Mouse (Mus musculus) hindbrain, embryonic 15.5 days (tissue): ENCODE measurements at regions not wholly inside any gene's neighbourhood (a gene's known extent, or its start where the extent isn't known, plus 50 kb on each side); places are given as distances from the start of the nearest gene placed in this dataset.

Experiments used
- ATAC-seq: fragments of 200-750 bp; cut with Nextera tagmentation; 2 replicates; pipeline ENCODE4 v1.8.0; 2017; ENCODE audit warnings: low read depth, moderate number of reproducible peaks, moderate TSS enrichment; ENCODE audit not compliant: low FRiP score
- H3K27ac ChIP-seq: fragments of 300-500 bp; sonication (generic); replicated peaks from 2 replicates; pipeline ENCODE4 v1.5.1; 2015; ENCODE audit warnings: mild to moderate bottlenecking, inconsistent platforms
- H3K27me3 ChIP-seq: fragments of 300-500 bp; sonication (generic); 2 replicates; pipeline ENCODE4 v1.6.1; 2015; ENCODE audit warnings: control low read depth, inconsistent platforms
- H3K36me3 ChIP-seq: fragments of 300-500 bp; sonication (generic); 2 replicates; pipeline ENCODE4 v1.6.1; 2015; ENCODE audit warnings: control low read depth, inconsistent platforms
- H3K4me1 ChIP-seq: fragments of 300-500 bp; sonication (generic); replicated peaks from 2 replicates; pipeline ENCODE4 v1.6.1; 2015; ENCODE audit warnings: control low read depth, inconsistent platforms
- H3K4me2 ChIP-seq: fragments of 300-500 bp; sonication (generic); 2 replicates; pipeline ENCODE4 v1.6.1; 2015; ENCODE audit warnings: moderate library complexity, mild to moderate bottlenecking, inconsistent platforms
- H3K4me3 ChIP-seq: fragments of 300-500 bp; sonication (generic); 2 replicates; pipeline ENCODE4 v1.5.1; 2015; ENCODE audit warnings: mild to moderate bottlenecking, inconsistent platforms
- H3K9ac ChIP-seq: fragments of 300-500 bp; sonication (generic); 2 replicates; pipeline ENCODE4 v1.6.1; 2015; ENCODE audit warnings: inconsistent platforms
- H3K9me3 ChIP-seq: fragments of 300-500 bp; sonication (generic); 2 replicates; pipeline ENCODE4 v1.6.1; 2016; ENCODE audit warnings: control low read depth, inconsistent platforms
- WGBS: fragments of 180-500 bp; shearing (Covaris S2); methylation state at CpG from one replicate; pipeline ENCODE4 v1.1.7; 2015; 5-methylcytosine and 5-hydroxymethylcytosine counted together

DNA sequence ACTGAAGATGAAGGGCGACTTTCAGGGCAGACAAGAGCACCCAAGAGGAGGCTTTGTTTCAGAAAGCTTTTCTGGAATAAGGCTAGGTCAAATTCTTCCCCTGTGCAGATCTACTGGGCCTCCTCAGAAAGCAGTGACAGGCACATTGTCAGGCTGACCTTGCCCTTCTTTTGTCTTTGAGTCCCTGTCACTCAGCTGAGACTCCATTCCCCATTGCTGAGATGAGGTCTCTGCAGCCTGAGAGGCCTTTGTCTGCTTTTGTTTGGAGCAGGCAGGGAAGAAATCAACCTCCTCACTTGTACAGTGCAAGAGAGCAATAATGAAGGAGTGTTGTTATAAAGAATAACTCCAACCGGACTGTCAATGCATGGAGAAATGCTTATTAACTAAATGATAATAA is 327.4 kb downstream of the Cmpk2 start:
- Histone ChIP-seq H3K27me3 (no peaks in the 10 kb centered on the region), H3K27ac (no peak overlapping the region), H3K4me3 (no peak overlapping the region), H3K9me3 (no peaks in the 10 kb centered on the region), H3K4me1 (peaks cover 5% of the 10 kb centered on the region; the same call in 1 of the 2 replicates), H3K4me2 (no peak overlapping the region), H3K9ac (no peak overlapping the region), H3K36me3 (no peaks in the 10 kb centered on the region)
- 28% methylated on average over 2 of the region's 2 CpGs for WGBS
- no peak for ATAC-seq

DNA sequence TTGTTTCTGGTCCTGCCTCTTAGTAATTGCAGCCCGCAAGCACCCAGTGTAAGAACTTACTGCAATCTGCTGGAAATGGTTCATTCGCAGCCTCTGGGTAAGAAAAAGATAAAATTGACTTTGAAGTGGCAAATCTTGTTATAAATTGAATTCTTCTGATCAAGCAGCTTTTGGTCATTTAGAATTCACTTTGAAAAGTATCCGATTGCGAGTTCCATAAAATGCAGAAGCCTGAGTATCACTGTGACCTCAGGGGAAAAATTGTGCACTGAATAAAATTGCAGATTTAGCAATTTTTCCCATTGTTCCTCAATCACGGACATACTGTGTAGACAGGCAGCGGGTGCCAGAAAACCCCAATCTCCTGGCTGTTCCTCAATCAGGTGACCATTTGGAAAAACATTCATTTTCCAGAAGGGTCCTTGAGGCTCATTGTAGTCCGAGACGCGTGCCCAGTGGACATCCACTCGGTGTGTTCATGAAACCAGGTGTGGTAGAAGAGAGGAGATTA is 320.4 kb downstream of the Cmpk2 start:
- ATAC-seq = no peak
- 80% methylated on average over 10 of the region's 10 CpGs for WGBS
- no peak overlapping the region for H3K9ac ChIP-seq
- no peak overlapping the region for H3K27ac ChIP-seq
- H3K4me1 ChIP-seq = no peaks in the 10 kb centered on the region
- no peaks in the 10 kb centered on the region for H3K9me3 ChIP-seq
- H3K36me3 ChIP-seq = no peaks in the 10 kb centered on the region
- no peaks in the 10 kb centered on the region for H3K27me3 ChIP-seq
- no peak overlapping the region for H3K4me2 ChIP-seq
- no peak overlapping the region for H3K4me3 ChIP-seq

DNA sequence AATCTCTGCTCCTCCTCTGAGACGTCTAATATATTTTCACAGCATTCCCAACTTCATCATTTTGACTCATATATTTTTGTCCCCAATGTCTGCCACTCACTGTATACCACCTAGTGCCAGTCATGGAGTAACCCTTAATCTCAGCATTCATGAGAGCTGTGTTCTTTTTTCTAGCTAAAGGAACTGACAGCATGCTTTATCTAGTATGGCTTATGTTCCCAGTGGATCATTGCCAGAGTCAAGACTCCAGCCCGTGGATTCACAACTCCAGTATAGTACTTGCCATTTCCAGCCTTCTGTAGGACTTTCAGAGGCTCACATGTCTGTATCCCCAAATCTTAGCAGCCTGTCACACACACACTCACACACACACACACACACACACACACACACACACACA is 316.5 kb downstream of the Cmpk2 start:
- Histone ChIP-seq H3K9me3 (no peaks in the 10 kb centered on the region), H3K4me1 (no peaks in the 10 kb centered on the region), H3K27me3 (no peaks in the 10 kb centered on the region), H3K4me2 (no peak overlapping the region), H3K9ac (no peak overlapping the region), H3K4me3 (no peak overlapping the region), H3K27ac (no peak overlapping the region), H3K36me3 (no peaks in the 10 kb centered on the region)
- no peak for ATAC-seq
- 71% methylated on average over 2 of the region's 2 CpGs for WGBS

DNA sequence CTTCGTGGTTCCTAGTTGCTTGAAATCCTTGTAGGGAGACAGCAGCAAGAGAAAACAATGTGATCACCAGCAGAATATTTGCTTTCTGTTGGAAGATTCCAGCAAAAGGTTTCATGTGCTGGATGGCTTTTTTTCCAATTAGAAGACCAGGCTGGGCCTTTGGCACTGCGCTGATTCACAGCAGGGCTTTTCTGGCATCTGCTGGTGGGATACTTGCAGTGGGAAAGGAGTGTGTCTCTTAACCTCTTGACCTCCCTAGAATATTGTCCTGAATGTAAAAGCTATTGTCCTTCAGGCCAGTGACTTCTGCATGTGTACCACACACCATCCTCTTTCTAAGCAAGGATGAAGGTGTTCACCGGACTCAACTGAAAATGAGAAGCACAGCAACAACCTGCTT is 315.4 kb downstream of the Cmpk2 start:
- Histone ChIP-seq H3K9ac (no peak overlapping the region), H3K27ac (no peak overlapping the region), H3K36me3 (no peaks in the 10 kb centered on the region), H3K27me3 (no peaks in the 10 kb centered on the region), H3K4me3 (no peak overlapping the region), H3K9me3 (no peaks in the 10 kb centered on the region), H3K4me1 (no peaks in the 10 kb centered on the region), H3K4me2 (no peak overlapping the region)
- no peak for ATAC-seq
- WGBS = 81% methylated on average over 3 of the region's 3 CpGs

DNA sequence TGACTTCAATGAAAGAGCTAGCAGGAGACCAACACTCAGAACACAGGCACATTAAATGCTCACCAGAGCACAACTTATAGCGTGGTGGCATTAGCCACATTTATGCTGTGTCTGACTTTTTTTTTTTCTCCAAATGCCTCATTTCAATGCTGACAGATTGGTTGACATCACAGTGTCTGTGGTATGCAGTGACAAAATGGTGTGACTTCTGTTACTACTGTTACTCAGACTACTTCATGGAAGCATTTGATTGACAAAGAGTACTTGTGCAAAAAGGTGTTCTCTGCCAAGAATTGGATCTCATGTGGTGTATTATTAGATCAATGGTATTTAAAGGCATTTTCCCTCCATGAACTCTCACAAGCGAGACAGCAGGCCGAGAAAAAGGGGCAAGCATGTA is 314.8 kb downstream of the Cmpk2 start:
- WGBS = 59% methylated on average over 3 of the region's 3 CpGs
- no peak for ATAC-seq
- Histone ChIP-seq H3K9me3 (no peaks in the 10 kb centered on the region), H3K4me2 (no peak overlapping the region), H3K4me1 (no peaks in the 10 kb centered on the region), H3K4me3 (no peak overlapping the region), H3K36me3 (no peaks in the 10 kb centered on the region), H3K9ac (no peak overlapping the region), H3K27me3 (no peaks in the 10 kb centered on the region), H3K27ac (no peak overlapping the region)

DNA sequence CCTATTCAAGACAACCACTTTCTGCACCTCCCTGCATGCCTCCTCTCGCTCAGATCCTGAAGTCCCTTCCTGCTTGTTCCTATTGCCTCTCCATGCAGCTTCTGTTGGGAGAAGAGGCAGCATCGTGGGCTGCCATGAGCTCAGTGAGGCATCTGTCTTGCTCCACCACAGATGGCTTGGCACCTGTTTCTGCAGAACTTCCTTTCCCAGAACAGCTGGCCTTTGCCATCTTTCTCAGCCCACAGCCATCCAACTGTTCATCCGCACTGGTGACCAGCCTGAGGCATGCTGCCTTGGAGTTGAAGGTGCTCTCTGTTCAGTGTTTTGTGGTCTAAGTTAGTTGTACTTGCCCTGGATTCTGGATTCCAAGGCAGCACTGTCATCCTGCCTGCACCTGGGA is 312.5 kb downstream of the Cmpk2 start:
- no peak for ATAC-seq
- no peak overlapping the region for H3K9ac ChIP-seq
- WGBS = 57% methylated on average over 3 of the region's 3 CpGs

DNA sequence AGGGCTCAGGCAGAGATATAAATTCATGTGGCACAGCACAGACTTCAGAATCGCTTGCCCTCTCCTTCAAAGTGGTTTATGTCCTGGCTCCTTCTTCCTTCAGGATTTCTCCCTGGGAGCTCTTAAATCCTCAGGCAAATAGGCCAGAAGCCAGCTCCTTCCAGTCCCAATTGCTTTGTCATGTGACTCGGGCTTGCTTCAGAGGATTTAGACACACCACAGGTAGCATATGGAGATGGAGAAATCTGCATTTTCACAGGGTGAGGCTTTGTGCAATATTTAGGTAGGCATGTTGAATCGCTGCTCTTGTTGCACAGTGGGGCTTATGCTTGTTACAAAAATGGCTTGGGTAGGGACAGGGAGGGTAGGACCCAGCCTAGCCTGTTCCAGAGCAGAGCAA is 309.8 kb downstream of the Cmpk2 start:
- Histone ChIP-seq H3K4me2 (no peak overlapping the region), H3K36me3 (no peaks in the 10 kb centered on the region), H3K9ac (no peak overlapping the region), H3K4me3 (no peak overlapping the region), H3K27ac (no peak overlapping the region), H3K9me3 (no peaks in the 10 kb centered on the region), H3K4me1 (no peaks in the 10 kb centered on the region; the same call in 1 of the 2 replicates), H3K27me3 (no peaks in the 10 kb centered on the region)
- WGBS = 42% methylated on average over 3 of the region's 3 CpGs
- no peak for ATAC-seq

More for the DNA sequence above, 312.5 kb downstream of the Cmpk2 start:
- Histone ChIP-seq H3K27ac (no peak overlapping the region), H3K4me2 (no peak overlapping the region), H3K4me3 (no peak overlapping the region), H3K9me3 (no peaks in the 10 kb centered on the region), H3K4me1 (no peaks in the 10 kb centered on the region; the same call in 1 of the 2 replicates), H3K36me3 (no peaks in the 10 kb centered on the region), H3K27me3 (no peaks in the 10 kb centered on the region)

DNA sequence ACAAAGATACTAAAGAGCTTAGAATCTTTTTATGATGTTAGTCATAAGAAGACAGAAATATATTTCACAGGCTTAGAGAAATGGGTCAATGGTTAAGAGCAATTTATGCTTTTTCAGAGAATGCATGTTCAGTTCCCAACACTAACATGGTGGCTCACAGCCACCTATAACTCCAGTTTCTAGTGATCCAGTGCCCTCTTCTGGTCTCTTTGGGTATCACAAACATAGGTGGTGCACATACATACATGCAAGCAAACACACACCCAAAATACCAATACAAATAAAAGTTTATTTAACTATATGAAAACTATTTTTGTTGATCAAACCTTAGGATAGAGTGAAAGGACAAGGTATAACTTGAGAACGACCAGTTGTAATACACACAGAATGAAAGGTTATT is 308.0 kb downstream of the Cmpk2 start:
- no peak overlapping the region for H3K9ac ChIP-seq
- H3K4me3 ChIP-seq = no peak overlapping the region
- H3K4me2 ChIP-seq = no peak overlapping the region
- ATAC-seq = no peak
- 91% methylated on average over 1 of the region's 1 CpGs for WGBS
- no peaks in the 10 kb centered on the region for H3K36me3 ChIP-seq
- H3K27me3 ChIP-seq = no peaks in the 10 kb centered on the region
- no peaks in the 10 kb centered on the region; the same call in 1 of the 2 replicates for H3K4me1 ChIP-seq
- H3K27ac ChIP-seq = no peak overlapping the region
- H3K9me3 ChIP-seq = no peaks in the 10 kb centered on the region

DNA sequence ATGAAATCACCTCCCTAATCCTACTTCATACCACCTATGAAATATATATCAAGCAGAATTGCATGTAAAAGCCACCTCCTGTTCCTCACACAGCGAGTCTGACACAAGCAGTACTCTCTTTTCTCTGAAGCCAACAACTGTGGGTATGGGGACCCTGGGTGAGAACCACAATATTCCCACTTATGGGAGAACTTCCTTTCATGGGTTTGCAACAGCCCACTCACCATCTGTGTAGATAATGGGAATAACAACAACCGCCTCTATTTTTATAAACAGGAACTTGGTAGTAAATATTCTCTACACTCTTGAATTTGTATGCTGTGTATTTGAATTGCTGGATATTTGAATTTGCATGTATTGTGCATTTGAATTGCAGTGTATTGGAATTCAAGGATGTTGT is 305.0 kb downstream of the Cmpk2 start:
- Histone ChIP-seq H3K9me3 (no peaks in the 10 kb centered on the region), H3K27ac (no peak overlapping the region), H3K4me1 (no peaks in the 10 kb centered on the region; the same call in 1 of the 2 replicates), H3K36me3 (no peaks in the 10 kb centered on the region), H3K27me3 (no peaks in the 10 kb centered on the region), H3K4me2 (no peak overlapping the region), H3K4me3 (no peak overlapping the region), H3K9ac (no peak overlapping the region)
- 95% methylated on average over 2 of the region's 2 CpGs for WGBS
- no peak for ATAC-seq

DNA sequence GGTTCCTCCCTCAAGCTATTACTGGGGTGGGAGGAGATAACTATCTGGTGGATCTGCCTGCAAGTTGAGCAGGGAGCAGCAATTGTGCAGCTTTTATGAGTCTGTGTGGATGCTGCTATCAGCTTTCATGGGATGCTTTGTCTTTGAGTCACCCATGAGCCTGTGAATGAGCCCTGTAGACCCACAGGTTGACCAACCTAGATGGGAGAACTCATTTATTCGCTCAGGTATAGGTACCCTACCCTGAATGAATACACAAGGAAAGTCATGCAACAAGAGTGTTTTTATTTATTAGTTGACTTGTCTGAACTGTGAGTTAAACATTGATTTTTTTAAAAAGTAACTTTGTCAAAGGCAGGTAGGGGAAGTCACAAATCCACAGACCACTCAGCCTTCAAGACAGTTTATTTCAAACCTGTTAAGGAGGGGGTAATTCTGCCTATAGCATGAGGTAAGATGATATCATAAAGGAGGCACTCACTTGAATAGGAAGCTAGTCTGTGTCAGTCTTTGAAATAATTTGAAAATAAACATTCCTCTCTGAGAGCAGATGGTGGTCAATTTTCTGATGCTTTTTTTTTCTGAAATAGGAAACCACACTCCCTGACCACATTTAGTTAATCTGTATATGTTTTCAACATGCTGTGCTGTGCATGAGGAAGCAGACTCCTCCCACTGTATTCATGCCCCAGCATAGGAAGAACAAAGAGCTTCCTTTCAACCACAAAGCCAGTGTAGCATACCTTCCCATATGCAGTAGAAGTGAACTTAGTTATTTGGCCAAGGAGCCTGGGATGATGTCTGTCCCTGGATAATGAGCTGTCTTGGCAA is 302.0 kb downstream of the Cmpk2 start:
- no peak for ATAC-seq
- Histone ChIP-seq H3K27ac (no peak overlapping the region), H3K4me3 (no peak overlapping the region), H3K4me2 (no peak overlapping the region), H3K4me1 (no peaks in the 10 kb centered on the region), H3K27me3 (no peaks in the 10 kb centered on the region), H3K36me3 (no peaks in the 10 kb centered on the region), H3K9ac (no peak overlapping the region), H3K9me3 (no peaks in the 10 kb centered on the region)
- 100% methylated on average over 1 of the region's 1 CpGs for WGBS

DNA sequence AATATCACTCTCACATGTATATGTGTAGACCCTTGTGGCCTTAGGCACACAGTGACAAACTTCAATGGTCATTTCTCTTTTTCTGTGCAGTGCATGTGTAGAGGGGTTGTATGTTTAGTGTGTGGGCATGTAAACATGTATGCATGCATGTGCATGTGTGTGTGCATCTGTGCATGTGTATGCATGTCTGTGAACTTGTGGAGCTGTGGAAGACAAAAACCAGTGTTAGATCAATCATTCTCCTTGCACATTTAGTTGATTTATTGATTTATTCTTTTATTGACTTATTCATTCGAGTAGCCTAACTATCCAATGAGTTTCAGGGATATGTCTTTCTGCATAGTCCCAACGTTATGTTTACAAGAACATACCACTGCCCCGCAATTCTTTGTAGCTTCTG is 298.5 kb downstream of the Cmpk2 start:
- H3K4me1 ChIP-seq = no peaks in the 10 kb centered on the region
- H3K4me3 ChIP-seq = no peak overlapping the region
- ATAC-seq = no peak
- no peaks in the 10 kb centered on the region for H3K36me3 ChIP-seq
- H3K27ac ChIP-seq = no peak overlapping the region
- no peaks in the 10 kb centered on the region for H3K9me3 ChIP-seq
- H3K27me3 ChIP-seq = no peaks in the 10 kb centered on the region
- 88% methylated on average over 3 of the region's 3 CpGs for WGBS
- no peak overlapping the region for H3K9ac ChIP-seq
- H3K4me2 ChIP-seq = no peak overlapping the region

DNA sequence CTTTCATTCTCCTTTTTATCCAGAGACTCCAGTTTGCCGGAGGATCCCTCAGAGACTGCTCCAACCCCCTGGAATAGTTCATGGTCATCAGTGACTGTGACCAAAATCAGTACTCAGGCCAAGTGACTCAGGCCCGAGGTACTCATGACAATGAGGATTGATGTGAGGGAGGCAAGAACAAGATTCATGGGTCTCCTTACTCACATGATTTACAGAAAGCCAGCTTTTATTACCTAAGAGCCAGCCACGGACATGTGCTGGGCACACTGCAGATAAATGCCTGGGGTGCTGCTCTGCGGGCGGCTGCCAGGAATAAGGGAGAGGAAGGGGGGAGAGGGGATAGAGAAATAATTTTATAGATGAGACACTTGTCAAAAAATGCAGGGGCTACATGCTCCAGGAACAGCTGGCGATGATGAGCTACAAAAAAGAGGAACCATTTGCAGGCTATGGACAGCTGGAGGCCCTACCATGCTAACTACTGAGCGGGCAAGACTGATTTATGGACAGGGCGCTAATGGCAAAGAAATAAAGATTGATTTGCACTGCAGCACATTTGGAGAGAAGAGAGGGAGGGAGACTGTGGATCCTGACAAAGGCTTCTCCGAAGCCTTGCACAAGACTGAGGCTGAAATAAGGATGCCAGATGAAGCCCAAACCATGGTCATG is 289.8 kb downstream of the Cmpk2 start:
- Histone ChIP-seq H3K4me1 (peaks cover 8% of the 10 kb centered on the region), H3K4me3 (no peak overlapping the region), H3K9me3 (no peaks in the 10 kb centered on the region), H3K9ac (no peak overlapping the region), H3K27me3 (no peaks in the 10 kb centered on the region), H3K36me3 (no peaks in the 10 kb centered on the region), H3K27ac (peak overlapping the region; percentile 69), H3K4me2 (no peak overlapping the region)
- ATAC-seq = peak; percentile 65; the same call in 1 of the 2 replicates
- 48% methylated on average over 9 of the region's 9 CpGs for WGBS
